Mouse (Mus musculus): ENCODE data around the gene Traf5. TPM values are rescaled to one million over a fixed set of nuclear protein-coding genes. Genes with fewer than 3 reads are reported as not detected.

The Traf5 gene
- total RNA-seq, 1 experiment from 2014 or later: 11.3 TPM

Other genes with a start within 250 kb of the Traf5 start
- 5.0 and 6.7 TPM in 2 replicates for gene Slc30a1, start 185.8 kb downstream of the Traf5 start, total RNA-seq (2017)
- gene Rd3, start 115.2 kb downstream of the Traf5 start, total RNA-seq (2017): not detected in 2 replicates
- 13.6 and 21.7 TPM in 2 replicates for gene Rcor3, start 45.5 kb upstream of the Traf5 start, total RNA-seq (2017)
- not detected in 2 replicates for gene Kcnh1, start 98.2 kb upstream of the Traf5 start, total RNA-seq (2017)

Data from common myeloid progenitor, adult 5-6 weeks (primary cell).